Mouse (Mus musculus) MEL (cell line): Measurements from ENCODE around the gene Nuak2. TPM values are rescaled to one million over a fixed set of nuclear protein-coding genes. Genes with fewer than 3 reads are reported as not detected.
A peak's percentile ranks its signal among the peaks of the same experiment; 100 is the strongest.
"Not testable (repeated sequence)": the region's sequence is repeated elsewhere in the genome, so short reads cannot be mapped to it uniquely, and the experiment has no call there.

ENCODE experiments used
- DNase-seq: peaks from one replicate; pipeline ENCODE4 v3.0.0; 2011; ENCODE audit warnings: low read depth, low spot score
- H3K27ac ChIP-seq: 2 replicates; pipeline ENCODE4 v1.5.1; 2012; ENCODE audit warnings: low read depth, mild to moderate bottlenecking, control low read depth, low read length, moderate library complexity; ENCODE audit not compliant: control insufficient read depth
- H3K27me3 ChIP-seq, 2 experiments: fragments of 150-350 bp in 1 of 2; sonication (generic) in 1 of 2; 2 replicates each; pipeline ENCODE4 v1.6.1; 2012; ENCODE audit warnings: low read length in 2 of 2, mild to moderate bottlenecking in 2 of 2, improper control_type of control experiment in 1 of 2, moderate library complexity in 1 of 2; ENCODE audit not compliant: insufficient read depth in 2 of 2, control insufficient read depth in 1 of 2
- H3K36me3 ChIP-seq, 2 experiments: 2 replicates each; pipeline ENCODE4 v1.6.1; 2012 to 2014; ENCODE audit warnings: low read length in 2 of 2, improper control_type of control experiment in 1 of 2, inconsistent platforms in 1 of 2, mild to moderate bottlenecking in 1 of 2; ENCODE audit not compliant: insufficient read depth in 2 of 2, control insufficient read depth in 1 of 2
- H3K4me1 ChIP-seq, 2 experiments: fragments of 150-350 bp in 1 of 2; sonication (generic) in 1 of 2; 2 replicates each; pipeline ENCODE4 v1.6.1; 2012; ENCODE audit warnings: low read length in 2 of 2, improper control_type of control experiment in 1 of 2, mild to moderate bottlenecking in 1 of 2; ENCODE audit not compliant: insufficient read depth in 2 of 2, control insufficient read depth in 1 of 2
- H3K4me3 ChIP-seq, 2 experiments: fragments of 150-350 bp in 1 of 2; sonication (generic) in 1 of 2; 2 replicates each; pipeline ENCODE4 v1.5.1; 2012; ENCODE audit warnings: low read depth in 2 of 2, low read length in 2 of 2, mild to moderate bottlenecking in 2 of 2, moderate library complexity in 2 of 2, control low read depth in 1 of 2, improper control_type of control experiment in 1 of 2; ENCODE audit not compliant: control insufficient read depth in 1 of 2, insufficient read depth in 1 of 2
- H3K79me2 ChIP-seq: 2 replicates; pipeline ENCODE4 v1.6.1; 2012; ENCODE audit warnings: mild to moderate bottlenecking, low read length, moderate library complexity; ENCODE audit not compliant: control insufficient read depth, poor library complexity, insufficient read depth
- H3K9ac ChIP-seq: 2 replicates; pipeline ENCODE4 v1.6.1; 2012; ENCODE audit warnings: low read depth, mild to moderate bottlenecking, control low read depth, low read length, moderate library complexity; ENCODE audit not compliant: control insufficient read depth, poor library complexity, severe bottlenecking
- H3K9me3 ChIP-seq: fragments of 150-350 bp; sonication (generic); replicated peaks from 2 replicates; pipeline ENCODE4 v1.6.1; 2012; ENCODE audit warnings: mild to moderate bottlenecking, low read length, improper control_type of control experiment, moderate library complexity; ENCODE audit not compliant: insufficient read depth
- CHD1 ChIP-seq: IDR thresholded peaks from 2 replicates; pipeline ENCODE4 v1.6.1; 2012; ENCODE audit warnings: low read depth, mild to moderate bottlenecking, inconsistent platforms, low read length, improper control_type of control experiment
- CHD2 ChIP-seq: IDR thresholded peaks from 2 replicates; pipeline ENCODE4 v1.6.1; 2011; ENCODE audit warnings: low read length, improper control_type of control experiment
- CTCF ChIP-seq, 3 experiments: IDR thresholded peaks in 2 of 3; conservative IDR thresholded peaks in 1 of 3; 2 replicates each; pipeline ENCODE4 v1.5.1; 2011 to 2012; ENCODE audit warnings: low read length in 3 of 3, low read depth in 2 of 3, mild to moderate bottlenecking in 2 of 3, improper control_type of control experiment in 1 of 3, inconsistent platforms in 1 of 3, mixed read lengths in 1 of 3, moderate library complexity in 1 of 3; ENCODE audit not compliant: control insufficient read depth in 1 of 3, insufficient read depth in 1 of 3, poor library complexity in 1 of 3, severe bottlenecking in 1 of 3
- EP300 ChIP-seq, 2 experiments: IDR thresholded peaks; 2 replicates each; pipeline ENCODE4 v1.6.1; 2011; ENCODE audit warnings: improper control_type of control experiment in 2 of 2, low read length in 2 of 2, low read depth in 1 of 2, mild to moderate bottlenecking in 1 of 2
- ETS1 ChIP-seq: IDR thresholded peaks from 2 replicates; pipeline ENCODE4 v1.6.1; 2012; ENCODE audit warnings: low read depth, mild to moderate bottlenecking, inconsistent platforms, low read length, improper control_type of control experiment, moderate library complexity
- GATA1 ChIP-seq: IDR thresholded peaks from 2 replicates; pipeline ENCODE4 v1.6.1; 2011; ENCODE audit warnings: low read depth, low read length, improper control_type of control experiment
- JUND ChIP-seq: IDR thresholded peaks from 2 replicates; pipeline ENCODE4 v1.6.1; 2011; ENCODE audit warnings: low read depth, mild to moderate bottlenecking, improper control_type of control experiment, low read length
- MAZ ChIP-seq: IDR thresholded peaks from 2 replicates; pipeline ENCODE4 v1.6.1; 2012; ENCODE audit warnings: low read depth, mild to moderate bottlenecking, inconsistent platforms, low read length, improper control_type of control experiment
- MYB ChIP-seq: IDR thresholded peaks from 2 replicates; pipeline ENCODE4 v1.6.1; 2011; ENCODE audit warnings: mild to moderate bottlenecking, low read depth, low read length, improper control_type of control experiment
- MYC ChIP-seq: IDR thresholded peaks from 2 replicates; pipeline ENCODE4 v1.6.1; 2011; ENCODE audit warnings: low read depth, mild to moderate bottlenecking, low read length, improper control_type of control experiment, moderate library complexity
- POLR2A ChIP-seq, 2 experiments: IDR thresholded peaks; 2 replicates each; pipeline ENCODE4 v1.6.1; 2011 to 2012; ENCODE audit warnings: low read length in 2 of 2, mild to moderate bottlenecking in 2 of 2, control low read depth in 1 of 2, improper control_type of control experiment in 1 of 2, low read depth in 1 of 2, moderate library complexity in 1 of 2; ENCODE audit not compliant: control insufficient read depth in 1 of 2, insufficient read depth in 1 of 2, poor library complexity in 1 of 2
- POLR2AphosphoS5 ChIP-seq: IDR thresholded peaks from 2 replicates; pipeline ENCODE4 v1.6.1; 2012; ENCODE audit warnings: low read depth, borderline replicate concordance, mild to moderate bottlenecking, inconsistent platforms, low read length, moderate library complexity, mixed read lengths
- RAD21 ChIP-seq: IDR thresholded peaks from 2 replicates; pipeline ENCODE4 v1.6.1; 2011; ENCODE audit warnings: mild to moderate bottlenecking, low read depth, low read length, improper control_type of control experiment
- SIN3A ChIP-seq: IDR thresholded peaks from 2 replicates; pipeline ENCODE4 v1.6.1; 2012; ENCODE audit warnings: low read length, improper control_type of control experiment, inconsistent platforms
- SMC3 ChIP-seq: IDR thresholded peaks from 2 replicates; pipeline ENCODE4 v1.6.1; 2011; ENCODE audit warnings: low read depth, low read length, improper control_type of control experiment
- TAL1 ChIP-seq: IDR thresholded peaks from 2 replicates; pipeline ENCODE4 v1.6.1; 2012; ENCODE audit warnings: mild to moderate bottlenecking, inconsistent platforms, low read length, moderate library complexity, mixed read lengths
- TBP ChIP-seq: IDR thresholded peaks from 2 replicates; pipeline ENCODE4 v1.8.0; 2011; ENCODE audit warnings: low read depth, low read length, improper control_type of control experiment
- TCF12 ChIP-seq: IDR thresholded peaks from 2 replicates; pipeline ENCODE4 v1.6.1; 2014; ENCODE audit warnings: low read depth, mild to moderate bottlenecking, inconsistent platforms, low read length, improper control_type of control experiment, moderate library complexity
- UBTF ChIP-seq: IDR thresholded peaks from 2 replicates; pipeline ENCODE4 v1.6.1; 2012; ENCODE audit warnings: low read depth, mild to moderate bottlenecking, inconsistent platforms, low read length, improper control_type of control experiment, moderate library complexity, borderline replicate concordance; ENCODE audit not compliant: insufficient read depth
- USF1 ChIP-seq: IDR thresholded peaks from 2 replicates; pipeline ENCODE4 v1.6.1; 2014; ENCODE audit warnings: low read depth, mild to moderate bottlenecking, inconsistent platforms, low read length, improper control_type of control experiment, moderate library complexity
- ZC3H11A ChIP-seq: IDR thresholded peaks from 2 replicates; pipeline ENCODE4 v1.6.1; 2012; ENCODE audit warnings: low read depth, mild to moderate bottlenecking, inconsistent platforms, low read length, improper control_type of control experiment
- ZKSCAN1 ChIP-seq: IDR thresholded peaks from 2 replicates; pipeline ENCODE4 v1.6.1; 2012; ENCODE audit warnings: low read depth, mild to moderate bottlenecking, inconsistent platforms, low read length, improper control_type of control experiment, moderate library complexity
- ZMIZ1 ChIP-seq: IDR thresholded peaks from 2 replicates; pipeline ENCODE4 v1.6.1; 2012; ENCODE audit warnings: low read depth, mild to moderate bottlenecking, inconsistent platforms, low read length, improper control_type of control experiment, moderate library complexity
- ZNF384 ChIP-seq: IDR thresholded peaks from 2 replicates; pipeline ENCODE4 v1.6.1; 2012; ENCODE audit warnings: low read depth, mild to moderate bottlenecking, inconsistent platforms, low read length, improper control_type of control experiment
- polyA plus RNA-seq, 2 experiments: library from polyadenylated mRNA; stranded (reverse) in 1 of 2; unstranded in 1 of 2; fragments of >175 nt in 1 of 2; fragments of >200 nt in 1 of 2; gene quantifications; 2 replicates each; pipeline versions ENCODE4 v1.2.1 to v1.2.4; 2012; ENCODE audit warnings: low replicate concordance in 2 of 2, low read depth in 1 of 2; ENCODE audit not compliant: insufficient read length in 2 of 2, insufficient read depth in 1 of 2, missing spikeins in 1 of 2
- total RNA-seq: library from RNA; depleted of rRNA; stranded (reverse); fragments of 300-350 nt; gene quantifications from 2 replicates; pipeline ENCODE4 v1.2.3, GENCODE M21; 2012

The Nuak2 gene
- total and polyA plus RNA-seq, 3 experiments = 3.0 to 3.2 TPM; not detected in 1

DNA sequence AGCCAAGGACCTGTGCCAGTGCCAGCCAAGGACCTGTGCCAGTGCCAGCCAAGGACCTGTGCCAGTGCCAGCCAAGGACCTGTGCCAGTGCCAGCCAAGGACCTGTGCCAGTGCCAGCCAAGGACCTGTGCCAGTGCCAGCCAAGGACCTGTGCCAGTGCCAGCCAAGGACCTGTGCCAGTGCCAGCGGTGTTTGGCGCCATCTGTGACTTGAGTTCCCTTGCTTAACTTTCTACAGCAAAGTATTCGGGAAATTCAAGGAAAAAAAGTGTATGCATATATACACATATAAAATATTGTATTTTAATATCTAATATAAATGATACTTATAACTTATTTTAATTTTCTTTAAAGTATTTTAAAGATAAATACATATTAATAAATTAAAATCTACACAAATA lies 33.7 kb downstream of the Nuak2 start:
- H3K9me3 ChIP-seq, H3K79me2 ChIP-seq, H3K27ac ChIP-seq, H3K4me3 ChIP-seq, H3K9ac ChIP-seq, H3K4me1 ChIP-seq, H3K27me3 ChIP-seq, DNase-seq, H3K36me3 ChIP-seq: not testable (repeated sequence)

DNA sequence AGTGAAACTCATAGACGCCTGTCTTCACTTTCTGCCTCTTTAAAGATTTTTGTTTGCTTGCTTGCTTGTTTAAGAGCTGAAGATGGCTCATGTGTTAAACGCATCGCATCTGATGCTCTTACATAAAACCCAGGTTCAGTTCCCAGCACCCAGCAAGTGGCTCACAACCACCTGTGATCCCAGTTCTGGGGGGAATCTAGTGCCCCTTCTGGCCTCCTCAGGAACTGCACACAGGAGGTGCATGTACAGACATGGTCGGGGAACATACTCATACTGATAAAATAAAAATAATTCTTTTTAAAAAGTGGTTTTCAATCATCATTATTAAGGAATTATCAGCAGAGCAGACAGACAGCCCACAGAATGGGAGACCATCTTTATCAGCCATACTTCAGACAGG lies 35.1 kb downstream of the Nuak2 start:
- no peak overlapping the region for H3K4me3 ChIP-seq
- H3K27ac ChIP-seq = no peak overlapping the region
- no peak overlapping the region for H3K9ac ChIP-seq
- no peaks in the 10 kb centered on the region for H3K36me3 ChIP-seq
- no peaks in the 10 kb centered on the region for H3K27me3 ChIP-seq
- no peaks in the 10 kb centered on the region for H3K9me3 ChIP-seq
- 0 out of 4 replicates have a peak, but pooled peaks cover 0 to under 1% of the 10 kb centered on the region in 2 experiments for H3K4me1 ChIP-seq
- no peaks in the 10 kb centered on the region for H3K79me2 ChIP-seq
- no peak for TF ChIP-seq MYB
- no peak for TF ChIP-seq UBTF
- peak; percentile 9 to 38 (median 31); a peak in 5 of 6 replicates for TF ChIP-seq CTCF (IDR thresholded peaks at IDR 0.05 in 2 of 3, conservative IDR thresholded peaks at IDR 0.05 in 1 of 3; ENCODE audit: control insufficient read depth in 1 of 3, insufficient read depth in 1 of 3, low read depth in 2 of 3, low read length in 3 of 3, poor library complexity in 1 of 3, severe bottlenecking in 1 of 3)
- TF ChIP-seq CHD2 = no peak
- TF ChIP-seq ZKSCAN1 = no peak
- no peak for TF ChIP-seq MAZ
- no peak for TF ChIP-seq MYC
- DNase-seq = no peak

- Histone ChIP-seq H3K27me3 (no peaks in the 10 kb centered on the region), H3K27ac (no peak overlapping the region), H3K79me2 (no peaks in the 10 kb centered on the region), H3K9me3 (no peaks in the 10 kb centered on the region), H3K36me3 (peaks cover 0 to 6% of the 10 kb centered on the region in 2 experiments; a peak in 2 of 4 replicates), H3K4me1 (peaks cover 0 to 3% of the 10 kb centered on the region in 2 experiments; a peak in 1 of 4 replicates), H3K4me3 (no peak overlapping the region), H3K9ac (no peak overlapping the region)
- TF ChIP-seq RAD21 = no peak
- TF ChIP-seq ZNF384 = no peak
- TF ChIP-seq MYC = no peak
- TF ChIP-seq ZC3H11A = no peak
- TF ChIP-seq POLR2AphosphoS5 = no peak
- TF ChIP-seq ZMIZ1 = no peak
- TF ChIP-seq CHD1 = no peak
- TF ChIP-seq ETS1 = no peak
- TF ChIP-seq SIN3A = no peak
- TF ChIP-seq GATA1 = no peak
- TF ChIP-seq TAL1 = no peak
- TF ChIP-seq EP300 (IDR thresholded peaks at IDR 0.05; ENCODE audit: low read depth in 1 of 2, low read length in 2 of 2) = no peak
- TF ChIP-seq CHD2 = no peak
- no peak for TF ChIP-seq TBP
- no peak for TF ChIP-seq TCF12
- TF ChIP-seq JUND = no peak
- TF ChIP-seq POLR2A (IDR thresholded peaks at IDR 0.05; ENCODE audit: control insufficient read depth in 1 of 2, insufficient read depth in 1 of 2, low read depth in 1 of 2, low read length in 2 of 2, poor library complexity in 1 of 2) = no peak
- no peak for TF ChIP-seq SMC3
- TF ChIP-seq USF1 = no peak
- DNase-seq = no peak
These were observed 37.5 kb downstream of the Nuak2 start for GRCm38 (mm10) chr1:132353389-132353788.
